Mouse (Mus musculus): ENCODE measurements around the gene Aff1. TPM values are rescaled to one million over a fixed set of nuclear protein-coding genes. Genes with fewer than 3 reads are reported as not detected.

Gene Aff1
- 10 to 100 TPM; 30.1 to 39.8 TPM for total RNA-seq (2021)
- long read RNA-seq, experiment 1, partial matches to known transcripts = 0 of 8 reads
- long read RNA-seq, experiment 1, other reads (novel, unspliced or antisense) = 8 of 8 reads
- long read RNA-seq, experiment 2, partial matches to known transcripts = 0 of 11 reads
- long read RNA-seq, experiment 2, other reads (novel, unspliced or antisense) = 11 of 11 reads

- intact Hi-C loops (cut with DNase I) = loop anchor here (5.0 kb wide), 1 partner anchor 60 kb away; no protein-coding TSS in a partner anchor
- DNase-seq = peak; percentile 93 to 96
These were observed at the start of gene Aff1 for GRCm38 (mm10) chr5:103691624-103692530. Gene Aff1 (plus strand): TSS chr5:103692374.

DNA sequence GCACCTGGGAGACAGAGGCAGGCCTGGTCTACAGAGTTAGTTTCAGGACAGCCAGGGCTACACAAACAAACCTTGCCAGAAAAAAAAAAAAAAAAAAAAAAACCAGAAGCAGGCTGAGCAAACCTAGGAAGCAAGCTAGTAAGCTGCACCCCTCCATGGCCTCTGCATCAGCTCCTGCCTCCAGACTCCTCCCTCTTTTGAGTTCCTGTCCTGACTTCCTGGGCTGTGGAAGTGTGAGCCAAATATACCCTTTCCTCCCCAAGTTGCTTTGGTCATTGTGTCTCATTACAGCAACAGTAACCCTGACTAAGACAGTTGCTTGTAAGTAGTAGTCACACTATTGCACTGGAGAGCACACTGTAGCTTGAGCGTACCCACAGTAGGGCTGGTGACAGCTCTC lies 48.0 kb upstream of the Aff1 start:
- DNase-seq = no peak
- intact Hi-C loops (cut with DNase I) = no loop called here

GRCm38 (mm10) chr5:103647320-103647719 lies 44.9 kb upstream of the Aff1 start:
- intact Hi-C loops (cut with DNase I) = no loop called here
- no peak for DNase-seq

DNA sequence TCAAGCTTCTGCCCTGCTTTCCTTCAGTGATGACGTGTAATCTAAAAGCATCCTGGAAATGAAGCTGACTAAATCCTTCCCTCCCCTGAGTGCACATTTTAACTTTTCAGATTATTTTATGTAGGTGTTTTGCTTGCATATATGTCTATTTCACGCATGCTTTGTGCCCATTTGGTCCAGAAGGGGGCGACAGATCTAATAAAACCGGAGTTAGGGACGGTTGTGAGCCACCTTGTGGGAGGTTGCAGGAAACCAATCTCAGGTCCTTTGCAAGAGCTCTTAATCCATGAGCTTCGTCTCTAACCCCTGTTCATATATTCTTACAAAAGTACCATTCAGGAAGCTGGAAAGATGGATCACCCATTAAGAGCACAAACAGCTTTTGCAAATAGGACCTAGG lies 37.9 kb upstream of the Aff1 start:
- intact Hi-C loops (cut with DNase I) = no loop called here

GRCm38 (mm10) chr5:103654780-103655179 lies 37.4 kb upstream of the Aff1 start:
- no peak for DNase-seq
- intact Hi-C loops (cut with DNase I) = no loop called here

More for the DNA sequence above, 37.9 kb upstream of the Aff1 start:
- no peak for DNase-seq

DNA sequence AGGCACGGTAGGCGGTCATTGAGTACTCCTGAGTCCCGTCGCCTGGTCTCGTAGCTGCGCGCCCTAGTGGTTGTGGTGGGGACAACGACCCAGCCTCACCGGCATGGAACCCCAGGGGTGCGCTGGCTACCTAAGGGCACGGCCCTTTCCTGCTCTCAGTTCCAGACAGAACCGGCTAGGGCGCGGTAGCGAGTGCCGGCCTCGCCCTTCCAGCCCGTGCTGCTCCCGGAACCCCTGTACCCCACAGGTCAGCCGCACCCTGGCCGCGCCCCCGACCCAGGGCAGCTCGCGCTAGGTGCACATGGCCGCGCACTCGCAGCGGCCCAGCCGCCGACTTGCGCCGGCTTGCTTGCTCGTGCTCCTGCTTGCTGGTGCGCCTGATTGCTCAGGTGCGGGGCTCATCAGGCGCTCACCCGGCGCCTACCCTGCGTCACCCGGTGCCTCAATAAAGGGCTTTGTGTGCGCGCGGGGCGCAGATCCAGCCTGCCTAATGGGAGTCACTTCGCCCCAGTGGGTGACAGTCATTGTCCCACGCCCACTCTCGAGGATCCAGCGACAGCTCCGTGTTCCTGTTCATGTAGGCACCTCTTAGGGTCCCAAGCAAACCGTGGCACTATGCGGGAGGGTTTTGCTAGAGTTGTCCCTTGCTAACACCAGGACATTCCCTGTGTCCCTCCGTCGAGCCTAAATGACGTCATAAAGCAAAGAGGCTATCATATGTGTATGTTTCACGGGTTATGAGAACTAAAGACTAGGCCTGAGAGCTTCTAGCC lies 36.6 kb upstream of the Aff1 start, which contains the start of gene 1700016H13Rik:
TSS of gene 1700016H13Rik (minus strand) at position 665 of the 773 bp plus-strand sequence.
- peak; percentile 62 to 71 for DNase-seq
- intact Hi-C loops (cut with DNase I) = no loop called here

DNA sequence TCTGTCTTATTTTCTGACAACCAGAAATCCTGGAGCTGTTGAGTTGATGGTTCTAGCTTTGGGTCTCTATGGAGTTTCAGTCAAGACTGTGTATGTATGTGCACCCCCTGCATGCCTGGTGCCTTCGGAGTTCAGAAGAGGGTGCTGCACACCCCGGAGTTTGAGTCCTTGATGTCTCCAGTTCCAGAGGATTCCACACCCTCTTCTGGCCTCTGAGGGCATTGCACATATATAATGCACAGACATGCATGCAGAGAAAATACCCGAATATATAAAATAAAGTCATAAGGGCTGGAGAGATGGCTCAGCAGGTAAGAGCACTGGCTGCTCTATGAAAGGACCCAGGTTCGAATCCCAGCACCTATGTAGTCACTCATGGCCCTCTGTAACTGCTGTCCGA lies 33.3 kb upstream of the Aff1 start:
- no peak for DNase-seq
- intact Hi-C loops (cut with DNase I) = loop anchor here (2.0 kb wide), 1 partner anchor 304 kb away; no protein-coding TSS in a partner anchor

DNA sequence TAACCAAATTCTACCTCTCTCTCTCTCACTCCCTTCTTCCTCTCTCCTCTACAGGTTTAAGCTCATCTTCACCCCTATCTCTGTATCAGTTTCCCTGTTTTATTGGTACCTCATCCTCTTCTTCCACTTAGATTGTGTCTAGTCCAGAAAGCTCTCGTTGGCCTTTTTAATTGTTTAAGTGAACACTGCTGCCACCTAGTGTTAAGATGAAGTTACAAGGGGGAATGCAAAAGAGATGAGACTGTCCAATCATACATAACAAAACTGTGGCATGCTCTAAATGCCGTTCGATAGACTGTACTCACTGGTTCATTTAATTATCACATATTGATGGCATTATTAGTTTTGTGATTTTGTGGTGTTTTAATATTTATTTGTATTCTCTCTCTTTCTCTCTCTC lies 32.6 kb upstream of the Aff1 start:
- DNase-seq = no peak
- intact Hi-C loops (cut with DNase I) = loop anchor here (2.0 kb wide), 1 partner anchor 305 kb away; no protein-coding TSS in a partner anchor

GRCm38 (mm10) chr5:103664932-103665331 lies 27.2 kb upstream of the Aff1 start:
- intact Hi-C loops (cut with DNase I) = no loop called here

DNA sequence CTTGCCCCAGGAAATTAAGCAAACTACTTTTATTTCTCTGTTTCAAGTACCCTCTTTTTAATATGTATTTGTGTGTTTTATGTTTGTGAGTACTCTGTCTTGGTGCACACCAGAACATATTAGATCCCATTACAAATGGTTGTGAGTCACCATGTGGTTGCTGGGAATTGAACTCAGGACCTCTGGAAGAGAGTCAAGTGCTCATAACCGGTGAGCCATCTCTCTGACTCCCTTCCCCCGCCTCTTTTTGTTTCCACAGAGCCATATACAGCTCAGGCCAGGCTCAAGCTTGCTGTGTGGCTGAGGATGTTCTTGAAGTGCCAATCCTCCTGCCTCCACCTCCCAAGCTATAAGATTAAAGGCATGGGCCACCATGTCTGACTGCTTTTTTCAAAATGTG lies 26.3 kb upstream of the Aff1 start:
- DNase-seq = no peak
- intact Hi-C loops (cut with DNase I) = no loop called here

More at GRCm38 (mm10) chr5:103664932-103665331, 27.2 kb upstream of the Aff1 start:
- no peak for DNase-seq

GRCm38 (mm10) chr5:103671858-103672257 lies 20.3 kb upstream of the Aff1 start:
- no peak for DNase-seq
- intact Hi-C loops (cut with DNase I) = no loop called here

DNA sequence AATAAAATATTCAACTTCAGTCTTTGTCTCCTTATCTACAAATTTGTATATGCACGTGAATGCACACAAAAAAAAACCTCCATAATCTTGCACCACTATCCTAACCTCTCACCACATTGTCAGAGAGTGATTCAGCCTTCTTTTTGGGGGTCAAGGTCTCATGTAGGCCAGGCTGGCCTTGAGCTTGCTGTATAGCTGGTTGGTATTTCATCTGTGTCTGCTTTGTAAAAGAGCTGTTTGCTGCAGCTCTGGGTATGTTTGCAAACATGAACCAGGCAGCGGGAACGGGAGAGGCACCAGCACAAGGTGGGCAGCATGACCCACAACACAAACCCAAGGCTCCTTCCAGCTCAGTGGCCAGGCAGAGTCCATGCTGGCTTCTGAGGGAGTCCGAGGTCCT lies 18.6 kb upstream of the Aff1 start:
- intact Hi-C loops (cut with DNase I) = no loop called here
- DNase-seq = no peak

DNA sequence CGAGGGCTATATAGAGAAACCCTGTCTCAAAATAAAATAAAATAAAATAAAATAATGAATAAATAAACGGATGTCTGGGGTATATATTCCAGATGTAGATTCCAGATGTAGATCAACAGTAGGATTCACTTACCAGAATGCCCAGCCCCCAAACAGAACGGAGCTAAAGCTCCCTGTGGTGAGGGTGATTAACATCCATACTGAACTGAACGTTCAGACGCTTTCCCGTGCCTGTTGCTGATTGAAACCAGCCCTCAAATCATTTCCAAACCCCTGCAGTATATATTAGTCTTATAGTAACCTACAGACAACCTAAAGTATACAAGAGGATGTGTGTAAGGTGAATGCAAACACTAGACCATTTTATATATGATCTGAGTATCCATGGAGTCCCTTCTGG lies 17.7 kb upstream of the Aff1 start:
- intact Hi-C loops (cut with DNase I) = no loop called here

GRCm38 (mm10) chr5:103676289-103676881 lies 15.8 kb upstream of the Aff1 start:
- DNase-seq = no peak
- intact Hi-C loops (cut with DNase I) = loop anchor here (5.0 kb wide), 1 partner anchor 256 kb away; no protein-coding TSS in a partner anchor

More for the DNA sequence above, 17.7 kb upstream of the Aff1 start:
- no peak for DNase-seq

DNA sequence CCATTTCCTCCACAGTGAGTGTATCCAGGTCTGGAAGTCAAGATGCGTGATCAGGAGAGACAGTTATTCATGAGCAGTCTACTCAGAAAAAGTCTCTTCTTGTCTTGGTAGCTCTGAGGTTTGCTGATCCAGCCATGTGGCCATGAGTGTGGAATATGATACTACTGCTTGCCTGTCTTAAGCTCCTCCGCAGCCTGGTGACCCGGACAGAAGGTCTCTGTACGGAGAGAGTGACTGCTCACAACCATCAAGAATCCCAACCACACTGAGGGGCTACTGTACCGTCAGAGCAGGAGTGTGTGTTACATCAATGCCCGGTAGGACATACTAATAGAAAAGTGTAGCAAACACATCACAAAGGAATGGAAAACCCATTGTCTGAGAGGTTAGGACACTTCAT lies 14.3 kb upstream of the Aff1 start:
- intact Hi-C loops (cut with DNase I) = loop anchor here (5.0 kb wide), 1 partner anchor 254 kb away; no protein-coding TSS in a partner anchor

DNA sequence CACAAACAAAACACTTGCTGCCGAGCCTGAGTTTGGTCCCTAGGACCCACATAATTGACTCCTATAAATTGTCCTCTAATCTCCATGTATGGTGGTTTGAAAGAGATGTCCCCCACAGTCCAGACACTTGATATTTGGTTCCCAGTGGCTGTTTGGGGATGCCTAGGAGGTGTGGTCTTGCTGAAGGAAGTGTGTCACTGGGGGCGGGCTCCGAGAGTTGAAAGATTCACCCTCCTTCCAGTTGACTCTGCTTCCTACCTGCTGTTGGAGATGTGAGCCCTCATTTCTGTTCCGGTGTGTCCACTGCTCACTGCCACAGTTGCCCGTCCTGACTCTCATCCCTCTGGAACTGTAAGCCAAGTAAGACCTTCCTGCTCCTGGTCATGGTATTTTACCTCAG lies 13.2 kb upstream of the Aff1 start:
- DNase-seq = no peak
- intact Hi-C loops (cut with DNase I) = loop anchor here (5.0 kb wide), 1 partner anchor 253 kb away; no protein-coding TSS in a partner anchor

More for the DNA sequence above, 14.3 kb upstream of the Aff1 start:
- DNase-seq = no peak

DNA sequence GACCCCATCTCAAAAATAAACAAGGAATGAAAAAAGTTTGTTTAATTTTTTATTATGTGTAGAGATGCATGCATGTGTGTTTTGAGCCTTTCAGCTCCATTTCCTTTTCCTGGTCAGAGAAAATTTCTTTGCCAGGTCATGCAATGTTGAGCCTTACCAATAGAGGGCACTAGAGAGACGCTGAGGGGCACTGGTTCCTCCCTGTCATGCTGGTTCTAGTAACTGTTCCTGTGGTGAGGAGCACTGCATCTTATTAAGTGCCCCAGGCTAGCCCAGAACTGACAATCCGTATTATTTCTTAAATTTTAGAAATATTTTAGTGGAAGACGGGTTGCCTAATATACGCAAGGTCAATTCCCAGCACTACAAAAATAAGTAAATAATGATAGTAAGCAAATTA lies 11.8 kb upstream of the Aff1 start:
- intact Hi-C loops (cut with DNase I) = loop anchor here (5.0 kb wide), 2 partner anchors 137 to 162 kb away; no protein-coding TSS in a partner anchor
- peak in 1 of 2 experiments; percentile 76 for DNase-seq

DNA sequence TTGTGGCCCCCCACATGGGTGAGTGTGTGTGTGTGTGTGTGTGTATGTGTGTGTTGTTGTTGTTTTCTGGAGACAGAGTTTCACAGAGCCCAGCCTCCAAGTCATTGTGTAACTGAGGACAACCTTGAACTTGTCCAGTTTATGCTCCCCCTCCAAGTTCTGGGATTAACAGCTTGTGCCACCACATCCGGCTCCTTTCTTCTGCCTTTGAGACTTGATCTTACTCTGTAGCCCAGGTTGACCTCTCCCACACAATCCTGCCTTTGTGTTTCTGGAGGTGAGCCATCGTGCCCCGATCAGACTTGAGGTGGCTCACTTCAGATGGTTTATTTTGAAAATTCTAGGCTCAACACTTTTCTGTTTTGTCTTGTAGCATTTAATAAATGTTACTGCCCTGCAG lies 10.3 kb upstream of the Aff1 start:
- intact Hi-C loops (cut with DNase I) = loop anchor here (5.0 kb wide), 2 partner anchors 135 to 160 kb away; no protein-coding TSS in a partner anchor
- DNase-seq = no peak

GRCm38 (mm10) chr5:103689645-103690044 lies 2.5 kb upstream of the Aff1 start:
- intact Hi-C loops (cut with DNase I) = loop anchor here (5.0 kb wide), 1 partner anchor 63 kb away; no protein-coding TSS in a partner anchor

DNA sequence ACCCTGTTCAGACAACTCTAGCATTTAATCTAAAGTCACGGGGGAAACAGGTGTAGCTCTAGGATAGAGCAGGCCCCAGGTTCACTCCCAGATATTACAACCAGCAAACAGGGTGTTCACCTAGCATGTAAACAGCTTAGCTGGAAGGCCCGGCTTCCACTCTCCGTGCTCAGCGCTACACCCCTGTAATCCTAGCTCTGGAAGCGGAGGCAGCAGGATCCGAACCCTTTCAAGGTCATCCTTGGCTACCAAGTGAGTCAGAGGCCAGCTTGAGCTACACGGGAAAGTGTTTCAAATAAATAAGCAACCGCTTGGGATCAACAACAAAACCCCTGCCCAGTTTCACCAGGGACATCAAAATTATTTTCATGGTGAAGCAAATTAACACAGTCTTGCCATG lies 2.0 kb upstream of the Aff1 start:
- intact Hi-C loops (cut with DNase I) = loop anchor here (5.0 kb wide), 1 partner anchor 62 kb away; no protein-coding TSS in a partner anchor
- DNase-seq = no peak

More at GRCm38 (mm10) chr5:103689645-103690044, 2.5 kb upstream of the Aff1 start:
- no peak for DNase-seq

Data from gastrocnemius, postnatal 36 days (tissue).